Mouse (Mus musculus) thymus, adult 2 months (tissue): ENCODE measurements around the gene Neurl4. TPM values are rescaled to one million over a fixed set of nuclear protein-coding genes. Genes with fewer than 3 reads are reported as not detected.

ENCODE experiments used
- DNase-seq: peaks from one replicate; pipeline ENCODE4 v3.0.0; 2021
- H3K27ac ChIP-seq: fragments of 200-500 bp; 2 replicates; pipeline ENCODE4 v1.5.1; 2012; ENCODE audit warnings: low read length, control low read depth; ENCODE audit not compliant: control insufficient read depth, insufficient read depth
- H3K27me3 ChIP-seq: fragments of 200-500 bp; 2 replicates; pipeline ENCODE4 v1.6.1; 2012; ENCODE audit warnings: mild to moderate bottlenecking, low read length, moderate library complexity, mixed read lengths; ENCODE audit not compliant: control insufficient read depth, insufficient read depth
- H3K36me3 ChIP-seq: fragments of 200-500 bp; 2 replicates; pipeline ENCODE4 v1.6.1; 2012; ENCODE audit warnings: mild to moderate bottlenecking, low read length, moderate library complexity; ENCODE audit not compliant: control insufficient read depth, insufficient read depth
- H3K4me1 ChIP-seq: fragments of 200-500 bp; replicated peaks from 2 replicates; pipeline ENCODE4 v1.6.1; 2012; ENCODE audit warnings: low read length; ENCODE audit not compliant: control insufficient read depth, insufficient read depth
- H3K4me3 ChIP-seq: fragments of 200-500 bp; 2 replicates; pipeline ENCODE4 v1.5.1; 2012; ENCODE audit warnings: mild to moderate bottlenecking, low read length, control low read depth, moderate library complexity; ENCODE audit not compliant: control insufficient read depth, insufficient read depth
- CTCF ChIP-seq: fragments of 200-500 bp; IDR thresholded peaks from 2 replicates; pipeline ENCODE4 v1.5.1; 2012; ENCODE audit warnings: mild to moderate bottlenecking, control low read depth, low read length, moderate library complexity, borderline replicate concordance; ENCODE audit not compliant: control insufficient read depth, poor library complexity, insufficient read depth; ENCODE audit errors: extremely low read depth
- POLR2A ChIP-seq: fragments of 200-500 bp; IDR thresholded peaks from 2 replicates; pipeline ENCODE4 v1.6.1; 2012; ENCODE audit warnings: mild to moderate bottlenecking, low read length, control low read depth, moderate library complexity; ENCODE audit not compliant: control insufficient read depth, poor library complexity, insufficient read depth; ENCODE audit errors: extremely low read depth
- WGBS: fragments of 180-500 bp; shearing (Covaris S2); methylation state at CpG from one replicate; pipeline ENCODE4 v1.1.7; 2018; 5-methylcytosine and 5-hydroxymethylcytosine counted together
- polyA plus RNA-seq: library from polyadenylated mRNA; depleted of rRNA; stranded (reverse); fragments of >200 nt; gene quantifications from 2 replicates; pipeline ENCODE4 v1.2.3, GENCODE M21; 2012

Neurl4 gene
- polyA plus RNA-seq, 1 experiment, result 85.3 TPM

DNA sequence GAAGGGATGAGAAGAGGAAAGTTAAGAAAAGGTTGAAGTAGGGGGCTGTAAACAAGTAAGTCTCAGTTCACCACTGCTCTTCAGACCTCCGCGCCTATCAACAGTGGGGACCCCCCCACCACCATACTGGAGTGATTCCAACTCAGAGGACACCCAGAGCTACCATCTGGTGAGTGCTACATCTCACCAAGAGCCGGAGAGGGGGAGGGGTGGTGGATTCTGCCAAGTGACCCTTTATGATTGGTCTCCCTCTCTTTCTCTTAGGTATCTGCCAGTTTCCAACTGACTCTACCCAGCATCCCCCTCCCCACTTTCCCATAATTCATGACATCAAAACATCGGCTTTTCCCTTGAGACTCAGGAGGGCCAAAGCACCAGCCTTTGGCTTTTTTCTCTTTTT lies 40.1 kb downstream of the Neurl4 start:
- Histone ChIP-seq H3K36me3 (no peaks in the 10 kb centered on the region), H3K27ac (no peak overlapping the region), H3K27me3 (no peaks in the 10 kb centered on the region), H3K4me1 (peaks cover 11% of the 10 kb centered on the region), H3K4me3 (no peak overlapping the region)
- 94% methylated on average over 4 of the region's 4 CpGs for whole genome bisulfite sequencing
- no peak for TF ChIP-seq CTCF
- no peak for TF ChIP-seq POLR2A
- no peak for DNase-seq

DNA sequence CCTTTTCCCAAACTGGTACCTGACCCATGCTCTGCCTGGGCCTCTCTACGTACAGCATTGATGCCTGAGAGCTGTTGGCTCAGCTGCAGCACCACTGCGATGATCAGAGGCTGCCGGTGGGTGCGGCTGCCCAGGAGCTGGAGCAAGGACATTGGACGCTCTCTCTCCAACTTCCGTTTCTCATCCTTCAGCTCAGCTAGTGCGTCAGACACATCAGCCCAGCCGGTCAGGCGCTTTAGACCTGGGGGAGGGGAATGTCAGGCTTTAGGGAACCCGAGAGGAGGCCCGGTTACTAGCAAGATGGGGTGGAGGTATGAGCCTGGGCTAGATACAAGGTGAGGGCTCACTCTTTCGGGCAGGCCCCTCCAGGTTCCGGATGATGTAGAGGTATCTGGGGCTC lies 44.3 kb downstream of the Neurl4 start:
- no peak overlapping the region for H3K4me3 ChIP-seq
- no peak for DNase-seq
- 96% methylated on average over 13 of the region's 13 CpGs for WGBS
- no peaks in the 10 kb centered on the region for H3K27me3 ChIP-seq
- no peak for TF ChIP-seq CTCF
- TF ChIP-seq POLR2A, result no peak
- no peaks in the 10 kb centered on the region for H3K36me3 ChIP-seq
- H3K27ac ChIP-seq, result no peak overlapping the region
- H3K4me1 ChIP-seq, result peaks cover 16% of the 10 kb centered on the region

DNA sequence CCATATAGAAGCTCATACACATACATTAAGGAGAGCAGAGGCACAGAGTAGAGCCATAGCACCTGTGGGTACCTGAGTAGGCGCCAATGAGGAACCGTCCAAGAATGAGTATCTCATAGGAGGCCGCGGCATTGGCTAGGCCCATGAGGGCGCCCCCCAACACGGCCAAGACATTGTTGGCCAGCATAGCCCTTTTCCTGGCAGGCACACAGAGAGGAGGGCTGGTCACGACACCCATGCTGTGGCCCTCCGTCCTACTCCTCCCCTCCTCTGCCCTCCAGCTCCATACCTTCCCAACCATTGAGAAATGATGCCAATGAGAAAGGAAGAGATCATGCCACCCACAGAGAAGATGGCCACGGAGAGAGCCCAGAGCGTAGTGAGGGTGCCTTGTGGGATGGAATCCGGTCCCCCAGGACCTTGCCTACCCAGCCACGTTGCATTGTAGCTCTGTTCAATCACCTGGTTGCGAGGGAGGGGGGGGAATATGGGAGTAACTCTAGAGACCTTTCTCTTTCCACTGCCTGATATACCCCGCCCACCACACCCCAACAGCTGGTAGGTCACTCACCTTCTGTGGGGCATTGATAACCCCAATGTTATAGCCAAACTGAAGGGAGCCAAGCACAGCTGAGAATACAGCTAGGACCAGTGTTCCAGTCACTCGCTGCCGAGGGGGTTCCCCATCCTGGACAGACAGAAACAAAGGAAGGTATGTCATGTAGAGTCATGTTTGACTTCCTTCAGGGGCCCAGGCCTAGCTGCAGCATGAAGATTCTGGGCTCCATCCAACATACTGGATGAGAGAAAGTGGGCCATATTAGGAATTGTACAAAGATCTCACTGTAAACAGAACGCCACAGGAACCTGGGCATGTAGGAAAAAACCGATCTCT lies 45.4 kb downstream of the Neurl4 start:
- H3K4me3 ChIP-seq, result no peak overlapping the region

DNA sequence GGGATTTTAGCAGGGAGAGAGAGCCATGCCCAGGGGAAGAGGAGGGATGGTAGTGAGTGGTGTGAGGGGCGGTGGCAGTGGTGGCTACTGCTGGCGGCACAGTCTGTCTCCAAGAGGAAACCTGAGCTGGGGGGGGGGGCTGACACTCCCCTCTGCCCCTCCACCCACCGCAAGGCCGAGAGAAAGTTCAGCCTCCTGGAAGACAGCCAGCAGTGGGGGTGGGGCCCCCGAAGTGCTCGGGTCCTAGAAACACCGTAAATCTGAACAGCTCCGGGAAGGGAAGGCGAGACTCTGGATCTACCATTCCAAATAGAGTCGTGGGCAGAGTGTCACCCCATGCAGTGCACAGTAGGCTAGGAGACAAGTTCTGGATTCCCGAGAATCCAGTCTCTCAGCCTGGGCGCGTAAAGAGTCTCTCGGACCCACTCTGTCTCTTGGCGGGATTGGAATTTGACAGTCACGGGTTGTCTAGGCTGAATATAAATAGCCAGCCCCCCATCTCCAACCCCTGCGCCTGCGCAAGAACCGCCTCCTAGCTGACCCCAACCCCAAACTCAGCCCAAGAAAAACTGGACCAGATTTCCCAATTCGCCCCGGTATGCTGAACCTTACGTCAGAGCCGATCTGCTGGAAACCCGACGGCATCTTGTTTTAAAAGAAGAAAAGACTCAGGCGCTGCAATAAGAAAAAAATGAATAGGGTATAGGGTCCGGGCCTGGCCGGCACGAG lies 46.6 kb downstream of the Neurl4 start:
- no peaks in the 10 kb centered on the region for H3K36me3 ChIP-seq
- peaks cover 16% of the 10 kb centered on the region for H3K4me1 ChIP-seq
- WGBS, result 32% methylated on average over 29 of the region's 29 CpGs
- no peak for DNase-seq
- TF ChIP-seq CTCF (0 out of 2 replicates have a peak, but pooled peaks have one; percentile 12), POLR2A (no peak)
- H3K4me3 ChIP-seq, result peak overlapping the region; percentile 26
- H3K27me3 ChIP-seq, result no peaks in the 10 kb centered on the region
- H3K27ac ChIP-seq, result no peak overlapping the region

More for the DNA sequence above, 45.4 kb downstream of the Neurl4 start:
- no peak overlapping the region for H3K27ac ChIP-seq
- DNase-seq, result no peak
- 95% methylated on average over 18 of the region's 18 CpGs for WGBS
- no peaks in the 10 kb centered on the region for H3K36me3 ChIP-seq
- H3K4me1 ChIP-seq, result peaks cover 16% of the 10 kb centered on the region
- H3K27me3 ChIP-seq, result no peaks in the 10 kb centered on the region
- no peak for TF ChIP-seq POLR2A
- no peak for TF ChIP-seq CTCF

DNA sequence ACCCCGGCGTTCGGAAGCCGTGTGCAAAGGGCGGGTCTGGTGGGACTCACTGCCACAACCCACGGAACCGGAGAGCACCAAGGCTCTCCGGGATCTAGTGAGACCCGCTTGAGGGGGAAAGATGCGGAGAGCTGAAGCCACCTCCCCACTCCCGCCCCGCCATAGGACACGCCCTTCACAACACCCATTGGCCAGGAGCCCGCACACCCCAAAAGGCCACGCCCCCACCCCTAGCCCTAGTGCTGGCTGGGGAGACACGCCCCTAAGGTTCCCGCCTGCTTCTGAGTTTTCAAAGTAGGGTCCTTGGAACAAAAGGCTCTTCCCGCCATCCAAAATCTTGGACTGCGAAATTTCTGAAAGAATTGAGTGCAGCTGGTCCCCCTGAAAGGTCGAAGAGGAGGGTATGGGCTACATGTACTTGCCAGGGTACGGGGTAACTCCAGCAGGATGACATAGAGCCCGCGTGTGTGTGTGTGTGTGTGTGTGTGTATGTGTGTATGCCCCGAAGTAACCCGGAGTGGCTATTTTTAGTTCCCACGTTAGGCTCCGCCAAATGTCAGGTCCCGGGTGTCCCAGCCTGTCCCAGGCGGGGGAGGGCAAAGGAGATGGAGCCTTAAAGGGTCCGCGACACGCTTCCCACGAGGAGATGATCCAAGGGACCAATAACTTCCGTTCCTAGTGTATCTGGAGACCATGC lies 47.3 kb downstream of the Neurl4 start, which contains the start of gene Slc2a4:
Gene Slc2a4 (minus strand): TSS at position 123 of the 697 bp plus-strand sequence.
- peak; percentile 93 for DNase-seq
- Histone ChIP-seq H3K27me3 (no peaks in the 10 kb centered on the region), H3K4me1 (peaks cover 16% of the 10 kb centered on the region), H3K27ac (no peak within 1 kb of the TSS), H3K4me3 (peak within 1 kb of the TSS; percentile 26), H3K36me3 (no peaks in the 10 kb centered on the region)
- TF ChIP-seq POLR2A, result no peak
- TF ChIP-seq CTCF, result no peak
- WGBS, result 1% methylated on average over 34 of the region's 34 CpGs

DNA sequence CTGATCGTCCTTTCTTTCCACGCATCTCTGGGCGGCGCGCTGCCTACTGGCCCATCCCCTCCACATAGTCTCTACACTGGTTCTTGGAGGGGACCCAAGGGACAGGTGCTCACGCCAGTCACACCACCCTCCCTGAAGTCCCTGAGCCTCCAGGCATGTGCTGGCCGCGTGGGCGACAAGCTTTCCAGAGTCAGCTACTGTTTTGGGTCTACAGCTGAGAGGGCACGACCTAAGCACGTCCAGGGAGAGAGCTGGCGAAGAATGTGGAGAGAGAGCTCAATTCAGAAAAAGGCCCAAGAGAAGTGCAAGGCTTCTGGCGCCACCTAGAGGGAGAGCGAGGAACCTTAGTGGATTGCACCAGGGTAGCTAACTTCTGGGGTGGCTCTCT lies 47.9 kb downstream of the Neurl4 start:
- H3K27ac ChIP-seq, result no peak overlapping the region

More for the DNA sequence above, 47.9 kb downstream of the Neurl4 start:
- WGBS, result 2% methylated on average over 14 of the region's 14 CpGs
- H3K27me3 ChIP-seq, result no peaks in the 10 kb centered on the region
- no peaks in the 10 kb centered on the region for H3K36me3 ChIP-seq
- TF ChIP-seq POLR2A (no peak), CTCF (peak; percentile 60; the same call in 1 of the 2 replicates)
- peaks cover 16% of the 10 kb centered on the region for H3K4me1 ChIP-seq
- peak; percentile 86 for DNase-seq
- H3K4me3 ChIP-seq, result peak overlapping the region; percentile 26
